Mouse (Mus musculus): ENCODE data around the gene Itgb2l. TPM values are rescaled to one million over a fixed set of nuclear protein-coding genes. Genes with fewer than 3 reads are reported as not detected.

Gene Itgb2l
- total RNA-seq, 4 experiments from 2014 or later: not detected

- DNase-seq: no peak
Observed at GRCm38 (mm10) chr16:96426671-96427070, 16.7 kb downstream of the Itgb2l start.

GRCm38 (mm10) chr16:96425044-96425443, 18.4 kb downstream of the Itgb2l start:
- DNase-seq: no peak

GRCm38 (mm10) chr16:96408064-96408465, 35.4 kb downstream of the Itgb2l start:
- no peak for DNase-seq

GRCm38 (mm10) chr16:96406312-96406711, 37.1 kb downstream of the Itgb2l start:
- DNase-seq: no peak

GRCm38 (mm10) chr16:96402294-96402693, 41.1 kb downstream of the Itgb2l start:
- DNase-seq: no peak

GRCm38 (mm10) chr16:96400046-96400445, 43.4 kb downstream of the Itgb2l start:
- no peak for DNase-seq

GRCm38 (mm10) chr16:96398806-96399205, 44.6 kb downstream of the Itgb2l start:
- DNase-seq: no peak

GRCm38 (mm10) chr16:96396013-96396650, 47.3 kb downstream of the Itgb2l start:
- no peak for DNase-seq

GRCm38 (mm10) chr16:96395516-96395915, 47.9 kb downstream of the Itgb2l start:
- DNase-seq: no peak

GRCm38 (mm10) chr16:96391070-96391469, 52.3 kb downstream of the Itgb2l start:
- no peak for DNase-seq

- no peak for DNase-seq
Observed at GRCm38 (mm10) chr16:96388481-96388880, 54.9 kb downstream of the Itgb2l start.

- DNase-seq: no peak
Observed at GRCm38 (mm10) chr16:96387685-96388371, 55.6 kb downstream of the Itgb2l start.

GRCm38 (mm10) chr16:96384741-96385140, 58.7 kb downstream of the Itgb2l start:
- DNase-seq: no peak

GRCm38 (mm10) chr16:96382496-96383181, 60.8 kb downstream of the Itgb2l start:
- DNase-seq: no peak

- no peak for DNase-seq
Observed at GRCm38 (mm10) chr16:96381435-96381834, 62.0 kb downstream of the Itgb2l start.

- DNase-seq: no peak
Observed at GRCm38 (mm10) chr16:96378111-96378510, 65.3 kb downstream of the Itgb2l start.

GRCm38 (mm10) chr16:96376342-96376741, 67.1 kb downstream of the Itgb2l start:
- no peak for DNase-seq

- DNase-seq: no peak
Observed at GRCm38 (mm10) chr16:96375538-96375937, 67.9 kb downstream of the Itgb2l start.

- DNase-seq: no peak
Observed at GRCm38 (mm10) chr16:96372752-96373118, 70.7 kb downstream of the Itgb2l start.

All from adrenal gland, adult 8-10 months (tissue).